ENCODE assay signal across 21 mouse cellular contexts in the genomic region with DNA sequence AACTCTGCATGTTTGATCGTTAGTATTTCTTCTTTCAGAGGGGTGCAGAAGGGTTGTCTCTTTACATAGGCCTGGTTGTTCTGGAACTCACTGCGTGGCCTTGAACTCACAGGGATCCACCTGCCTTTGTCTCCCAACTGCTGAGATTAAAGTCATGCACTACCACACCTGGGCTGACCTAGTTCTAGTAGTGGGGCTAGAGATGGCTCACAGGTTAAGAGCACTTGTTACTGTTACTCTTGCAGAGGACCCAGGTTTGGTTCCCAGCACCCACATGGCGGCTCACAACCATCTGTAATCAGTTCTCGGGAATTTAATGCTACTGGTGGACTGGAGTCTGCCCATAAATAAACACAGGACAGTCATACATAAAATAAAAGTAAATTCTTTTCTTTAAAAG. TPM values are rescaled to one million over a fixed set of nuclear protein-coding genes. Genes with fewer than 3 reads are reported as not detected.
DNase-seq lines count a peak whose midpoint lies in the region; ATAC-seq lines count a peak whose summit lies in the region.
"Had no signal": no experiment of that assay in that cellular context is flagged by ENCODE, and none has a peak within 500 bp of the region (broad histone marks: within the 10 kb centered on the region; RNA-seq: fewer than 3 reads in every experiment).

No protein-coding gene starts in this region.

- 94% methylated on average over 4 of the region's 4 CpGs for WGBS in heart, embryonic 12.5 days
- WGBS in hindbrain, embryonic 15.5 days: 97% methylated on average over 4 of the region's 4 CpGs
- WGBS in hindbrain, embryonic 11.5 days: 97% methylated on average over 4 of the region's 4 CpGs
- WGBS in midbrain, embryonic 16.5 days: over 99% methylated on average over 4 of the region's 4 CpGs
- WGBS in midbrain, embryonic 13.5 days: 96% methylated on average over 4 of the region's 4 CpGs

- no peaks in the 10 kb centered on the region for H3K27me3 ChIP-seq in heart, embryonic 12.5 days (replicated peaks)
- no peaks in the 10 kb centered on the region for H3K27me3 ChIP-seq in hindbrain, embryonic 15.5 days
- no peaks in the 10 kb centered on the region for H3K27me3 ChIP-seq in hindbrain, embryonic 11.5 days (ENCODE audit: control insufficient read depth, insufficient read depth, low read length)
- H3K27me3 ChIP-seq in midbrain, embryonic 16.5 days (ENCODE audit: control insufficient read depth, insufficient read depth, low read depth, low read length): no peaks in the 10 kb centered on the region
- no peaks in the 10 kb centered on the region for H3K27me3 ChIP-seq in midbrain, embryonic 13.5 days
- H3K27me3 ChIP-seq: embryonic facial prominence, embryonic 12.5 days; heart, embryonic 15.5 days had no signal

- H3K36me3 ChIP-seq in heart, embryonic 12.5 days: peaks cover 38% of the 10 kb centered on the region
- H3K36me3 ChIP-seq in hindbrain, embryonic 15.5 days: peaks cover 18% of the 10 kb centered on the region
- peaks cover 7% of the 10 kb centered on the region; the same call in 1 of the 2 replicates for H3K36me3 ChIP-seq in hindbrain, embryonic 11.5 days (ENCODE audit: control insufficient read depth, insufficient read depth, low read length)
- peaks cover 2% of the 10 kb centered on the region; the same call in 1 of the 2 replicates for H3K36me3 ChIP-seq in midbrain, embryonic 16.5 days (ENCODE audit: control insufficient read depth, insufficient read depth, low read length)
- peaks cover 24% of the 10 kb centered on the region for H3K36me3 ChIP-seq in midbrain, embryonic 13.5 days

- no peak overlapping the region for H3K4me3 ChIP-seq in heart, embryonic 12.5 days
- no peak overlapping the region for H3K4me3 ChIP-seq in hindbrain, embryonic 15.5 days
- H3K4me3 ChIP-seq in hindbrain, embryonic 11.5 days (ENCODE audit: low read depth, low read length): no peak overlapping the region
- H3K4me3 ChIP-seq in midbrain, embryonic 16.5 days (ENCODE audit: low read depth, low read length): no peak overlapping the region
- no peak overlapping the region for H3K4me3 ChIP-seq in midbrain, embryonic 13.5 days (replicated peaks)
- H3K4me3 ChIP-seq: embryonic facial prominence, embryonic 12.5 days; heart, embryonic 15.5 days had no signal

- no peak overlapping the region for H3K27ac ChIP-seq in heart, embryonic 12.5 days (ENCODE audit: poor library complexity, severe bottlenecking)
- H3K27ac ChIP-seq in hindbrain, embryonic 15.5 days (replicated peaks): peak overlapping the region; percentile 92
- no peak overlapping the region for H3K27ac ChIP-seq in hindbrain, embryonic 11.5 days (ENCODE audit: low read depth, low read length)
- peak overlapping the region; percentile 97; the same call in 1 of the 2 replicates for H3K27ac ChIP-seq in midbrain, embryonic 16.5 days (ENCODE audit: low read length)
- H3K27ac ChIP-seq in midbrain, embryonic 13.5 days: no peak overlapping the region
- H3K27ac ChIP-seq: embryonic facial prominence, embryonic 12.5 days had no signal

- H3K4me2 ChIP-seq in heart, embryonic 12.5 days: no peak overlapping the region
- no peak overlapping the region for H3K4me2 ChIP-seq in hindbrain, embryonic 15.5 days
- H3K4me2 ChIP-seq in hindbrain, embryonic 11.5 days (replicated peaks; ENCODE audit: low read depth, low read length): no peak overlapping the region
- H3K4me2 ChIP-seq in midbrain, embryonic 16.5 days (ENCODE audit: low read length): no peak overlapping the region
- H3K4me2 ChIP-seq in midbrain, embryonic 13.5 days (replicated peaks): no peak overlapping the region
- H3K4me2 ChIP-seq: embryonic facial prominence, embryonic 12.5 days; heart, embryonic 15.5 days had no signal

- peak; percentile 16 for DNase-seq in cerebellum, adult 9-10 months
- no peak for DNase-seq in cerebellum, adult 9-11 months
- DNase-seq in heart, adult 11 months: peak; percentile 87
- DNase-seq in hindbrain, embryonic 11.5 days (ENCODE audit: low spot score): no peak
- DNase-seq: adrenal gland, adult 8-10 months; adrenal gland, postnatal 36 days; B cell, adult 2 months; cerebellum, adult 2 months; cerebellum, postnatal 25 days; forebrain, postnatal 0 days; gastrocnemius, postnatal 14 days; heart, postnatal 14 days; kidney, adult 11 months had no signal

- H3K4me1 ChIP-seq in heart, embryonic 12.5 days (replicated peaks): peaks cover 10% of the 10 kb centered on the region; the same call in 1 of the 2 replicates
- peaks cover 27% of the 10 kb centered on the region for H3K4me1 ChIP-seq in hindbrain, embryonic 15.5 days (replicated peaks)
- no peaks in the 10 kb centered on the region for H3K4me1 ChIP-seq in hindbrain, embryonic 11.5 days (replicated peaks; ENCODE audit: control insufficient read depth, insufficient read depth, low read length)
- peaks cover 16% of the 10 kb centered on the region for H3K4me1 ChIP-seq in midbrain, embryonic 16.5 days (ENCODE audit: control insufficient read depth, insufficient read depth, low read length)
- peaks cover 26% of the 10 kb centered on the region for H3K4me1 ChIP-seq in midbrain, embryonic 13.5 days (replicated peaks)

- H3K9me3 ChIP-seq in heart, embryonic 12.5 days (replicated peaks): no peaks in the 10 kb centered on the region
- no peaks in the 10 kb centered on the region for H3K9me3 ChIP-seq in hindbrain, embryonic 15.5 days
- no peaks in the 10 kb centered on the region for H3K9me3 ChIP-seq in hindbrain, embryonic 11.5 days (ENCODE audit: control insufficient read depth, low read length)
- no peaks in the 10 kb centered on the region for H3K9me3 ChIP-seq in midbrain, embryonic 16.5 days (replicated peaks; ENCODE audit: control insufficient read depth, low read length, poor library complexity, severe bottlenecking)
- H3K9me3 ChIP-seq in midbrain, embryonic 13.5 days: no peaks in the 10 kb centered on the region; the same call in 1 of the 2 replicates
- H3K9me3 ChIP-seq: embryonic facial prominence, embryonic 12.5 days; G1E; heart, embryonic 15.5 days had no signal

- no peak overlapping the region for H3K9ac ChIP-seq in heart, embryonic 12.5 days
- H3K9ac ChIP-seq in hindbrain, embryonic 15.5 days: no peak overlapping the region
- H3K9ac ChIP-seq in hindbrain, embryonic 11.5 days (ENCODE audit: low read depth, low read length): no peak overlapping the region
- no peak overlapping the region for H3K9ac ChIP-seq in midbrain, embryonic 16.5 days (ENCODE audit: low read depth, low read length)
- H3K9ac ChIP-seq in midbrain, embryonic 13.5 days (replicated peaks): no peak overlapping the region
- H3K9ac ChIP-seq: embryonic facial prominence, embryonic 12.5 days; forebrain, postnatal 0 days; heart, embryonic 15.5 days had no signal

- ATAC-seq in heart, embryonic 12.5 days (ENCODE audit: insufficient number of reproducible peaks, low FRiP score): no peak
- ATAC-seq in hindbrain, embryonic 15.5 days (ENCODE audit: low FRiP score, low read depth): no peak
- ATAC-seq in hindbrain, embryonic 11.5 days (ENCODE audit: low FRiP score): no peak
- no peak for ATAC-seq in midbrain, embryonic 16.5 days
- ATAC-seq in midbrain, embryonic 13.5 days: no peak
- ATAC-seq: CD4-positive, CD25-positive, alpha-beta regulatory T cell, adult 4 months; forebrain, postnatal 0 days had no signal

RNA-seq across cellular contexts. Expression of a gene that starts 30.7 kb away (rescaled TPM):
- 24.0 and 25.3 TPM in 2 replicates for polyA plus RNA-seq in heart, embryonic 12.5 days (2016; fragmentation: Nextera tagmentation; extraction: Ambion mirVana)
- polyA plus RNA-seq in hindbrain, embryonic 15.5 days (2015; fragmentation: Nextera tagmentation; extraction: Ambion mirVana): 40.1 and 43.1 TPM in 2 replicates
- polyA plus RNA-seq in hindbrain, embryonic 11.5 days (2014; fragmentation: Nextera tagmentation; extraction: Ambion mirVana): 32.8 and 38.4 TPM in 2 replicates
- polyA plus RNA-seq in midbrain, embryonic 16.5 days (2015; fragmentation: Nextera tagmentation; extraction: Ambion mirVana): 49.1 and 49.4 TPM in 2 replicates
- polyA plus RNA-seq in midbrain, embryonic 13.5 days (2015; fragmentation: Nextera tagmentation; extraction: Ambion mirVana): 46.3 and 46.8 TPM in 2 replicates

Comparison
In these comparisons a context has a peak if more than half of its experiments do, and no peak if none do; other contexts are left out.
1. DNase-seq: peak in cerebellum, adult 9-10 months (single experiment) and heart, adult 11 months (single experiment); none in cerebellum, adult 9-11 months (single experiment) and hindbrain, embryonic 11.5 days (single experiment).
2. H3K27ac ChIP-seq: peak in hindbrain, embryonic 15.5 days (single experiment) and midbrain, embryonic 16.5 days (single experiment); none in heart, embryonic 12.5 days (single experiment), hindbrain, embryonic 11.5 days (single experiment) and midbrain, embryonic 13.5 days (single experiment).